Mouse (Mus musculus): Measurements from ENCODE around the gene Vmn2r109. TPM values are rescaled to one million over a fixed set of nuclear protein-coding genes. Genes with fewer than 3 reads are reported as not detected.
"Not testable (repeated sequence)": the region's sequence is repeated elsewhere in the genome, so short reads cannot be mapped to it uniquely, and the experiment has no call there.

Vmn2r109 gene
- total RNA-seq (2017) = not detected in 2 replicates

DNA sequence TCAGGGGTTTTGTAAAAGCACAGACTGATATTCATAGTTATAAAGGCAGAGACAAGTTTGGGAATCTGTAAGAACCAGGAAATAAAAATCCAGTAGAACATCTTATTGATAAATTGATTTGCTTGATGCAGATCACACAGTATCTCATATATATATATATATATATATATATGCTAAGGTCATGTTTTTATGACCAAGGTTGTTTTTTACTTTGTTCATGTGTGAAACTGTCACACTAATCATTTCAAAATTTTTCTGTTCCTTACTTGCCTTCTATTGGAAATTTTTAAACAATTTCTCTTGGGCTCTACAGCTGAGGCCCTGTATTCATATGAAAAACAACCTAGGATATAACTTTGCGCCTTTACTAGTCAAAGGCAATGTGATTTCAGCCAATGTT lies at the start of gene Vmn2r109:
Vmn2r109 (minus strand) TSS at position 101 of the 400 bp plus-strand sequence.
- ATAC-seq (replicated peaks; ENCODE audit: low read depth, poor library complexity, severe bottlenecking) = no peak

DNA sequence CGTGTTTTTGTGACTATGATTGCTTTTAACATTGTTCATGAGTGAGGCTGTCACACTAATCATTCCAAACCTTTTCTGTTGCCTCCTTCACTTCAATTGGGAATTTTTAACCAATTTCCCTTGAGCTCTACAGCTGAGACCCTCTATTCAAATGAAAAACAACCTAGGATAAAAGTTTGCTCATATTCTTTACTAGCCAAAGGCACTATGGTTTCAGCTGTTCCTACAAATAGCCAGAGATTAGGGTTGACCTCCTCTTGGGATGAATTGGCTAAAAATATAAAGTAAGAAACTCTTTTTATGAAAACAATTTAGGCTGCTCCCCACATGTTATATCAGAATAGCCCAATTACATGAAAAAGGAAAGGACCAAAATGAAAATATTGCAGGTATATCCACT lies 31.8 kb upstream of the Vmn2r109 start, which contains the start of gene Vmn2r110:
Vmn2r110 (minus strand) TSS at position 101 of the 400 bp plus-strand sequence.
- ATAC-seq (replicated peaks; ENCODE audit: low read depth, poor library complexity, severe bottlenecking) = no peak

GRCm38 (mm10) chr17:20508247-20508646 lies 56.3 kb downstream of the Vmn2r109 start:
- ATAC-seq (replicated peaks; ENCODE audit: low read depth, poor library complexity, severe bottlenecking) = not testable (repeated sequence)

DNA sequence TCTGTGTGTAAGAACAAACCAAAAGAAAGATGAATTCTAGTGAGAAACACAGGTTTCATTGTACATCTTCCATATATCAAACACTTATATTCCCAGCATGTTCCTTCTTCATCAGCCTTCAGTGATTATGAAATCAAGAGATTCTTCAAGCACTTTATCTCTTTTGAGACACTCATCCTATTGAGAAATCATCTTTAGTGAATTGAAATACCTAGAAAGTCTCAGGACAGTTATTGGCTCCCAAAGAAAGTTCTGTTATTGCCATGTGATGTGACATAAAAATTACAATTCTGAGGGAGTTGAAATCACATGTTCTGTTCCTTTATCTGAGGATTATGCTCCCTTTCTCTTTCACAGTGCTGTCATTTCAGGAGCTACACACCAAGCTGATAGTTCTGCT lies 66.7 kb downstream of the Vmn2r109 start, which contains the start of gene Vmn1r225:
Vmn1r225 (plus strand) TSS at position 301 of the 400 bp plus-strand sequence.
- ATAC-seq (replicated peaks; ENCODE audit: low read depth, poor library complexity, severe bottlenecking) = no peak

Other genes starting within 250 kb of the Vmn2r109 start
- gene Vmn2r107, start 219.5 kb downstream of the Vmn2r109 start, total RNA-seq (2017) = not detected in 2 replicates
- gene Vmn1r224, start 150.6 kb downstream of the Vmn2r109 start, total RNA-seq (2017) = not detected in 2 replicates
- gene Vmn2r108, start 83.4 kb downstream of the Vmn2r109 start, total RNA-seq (2017) = not detected in 2 replicates
- gene Vmn1r225, start 66.6 kb downstream of the Vmn2r109 start, total RNA-seq (2017) = not detected in 2 replicates
- 0.09 TPM in 1 of 2 replicates, not detected in the other for gene Vmn2r110, start 31.7 kb upstream of the Vmn2r109 start, total RNA-seq (2017)
- gene Fpr-rs3, start 60.1 kb upstream of the Vmn2r109 start, total RNA-seq (2017) = not detected in 2 replicates
- gene Vmn1r226, start 118.1 kb upstream of the Vmn2r109 start, total RNA-seq (2017) = not detected in 2 replicates
- gene Vmn1r227, start 165.1 kb upstream of the Vmn2r109 start, total RNA-seq (2017) = not detected in 2 replicates
- gene Vmn1r228, start 221.4 kb upstream of the Vmn2r109 start, total RNA-seq (2017) = not detected in 2 replicates
- not detected in 2 replicates for gene Vmn1r229, start 246.8 kb upstream of the Vmn2r109 start, total RNA-seq (2017)

Measured in common myeloid progenitor, adult 5-6 weeks (primary cell).